Mouse (Mus musculus) MEL (cell line): ENCODE results near the gene Sirpb1c. TPM values are rescaled to one million over a fixed set of nuclear protein-coding genes. Genes with fewer than 3 reads are reported as not detected.
"Not testable (repeated sequence)": the region's sequence is repeated elsewhere in the genome, so short reads cannot be mapped to it uniquely, and the experiment has no call there.

Source experiments
- DNase-seq: peaks from one replicate; pipeline ENCODE4 v3.0.0; 2011; ENCODE audit warnings: low read depth, low spot score
- H3K27ac ChIP-seq: 2 replicates; pipeline ENCODE4 v1.5.1; 2012; ENCODE audit warnings: low read depth, mild to moderate bottlenecking, control low read depth, low read length, moderate library complexity; ENCODE audit not compliant: control insufficient read depth
- H3K27me3 ChIP-seq, 2 experiments: fragments of 150-350 bp in 1 of 2; sonication (generic) in 1 of 2; 2 replicates each; pipeline ENCODE4 v1.6.1; 2012; ENCODE audit warnings: low read length in 2 of 2, mild to moderate bottlenecking in 2 of 2, improper control_type of control experiment in 1 of 2, moderate library complexity in 1 of 2; ENCODE audit not compliant: insufficient read depth in 2 of 2, control insufficient read depth in 1 of 2
- H3K36me3 ChIP-seq, 2 experiments: 2 replicates each; pipeline ENCODE4 v1.6.1; 2012 to 2014; ENCODE audit warnings: low read length in 2 of 2, improper control_type of control experiment in 1 of 2, inconsistent platforms in 1 of 2, mild to moderate bottlenecking in 1 of 2; ENCODE audit not compliant: insufficient read depth in 2 of 2, control insufficient read depth in 1 of 2
- H3K4me1 ChIP-seq, 2 experiments: fragments of 150-350 bp in 1 of 2; sonication (generic) in 1 of 2; 2 replicates each; pipeline ENCODE4 v1.6.1; 2012; ENCODE audit warnings: low read length in 2 of 2, improper control_type of control experiment in 1 of 2, mild to moderate bottlenecking in 1 of 2; ENCODE audit not compliant: insufficient read depth in 2 of 2, control insufficient read depth in 1 of 2
- H3K4me3 ChIP-seq, 2 experiments: fragments of 150-350 bp in 1 of 2; sonication (generic) in 1 of 2; 2 replicates each; pipeline ENCODE4 v1.5.1; 2012; ENCODE audit warnings: low read depth in 2 of 2, low read length in 2 of 2, mild to moderate bottlenecking in 2 of 2, moderate library complexity in 2 of 2, control low read depth in 1 of 2, improper control_type of control experiment in 1 of 2; ENCODE audit not compliant: control insufficient read depth in 1 of 2, insufficient read depth in 1 of 2
- H3K79me2 ChIP-seq: 2 replicates; pipeline ENCODE4 v1.6.1; 2012; ENCODE audit warnings: mild to moderate bottlenecking, low read length, moderate library complexity; ENCODE audit not compliant: control insufficient read depth, poor library complexity, insufficient read depth
- H3K9ac ChIP-seq: 2 replicates; pipeline ENCODE4 v1.6.1; 2012; ENCODE audit warnings: low read depth, mild to moderate bottlenecking, control low read depth, low read length, moderate library complexity; ENCODE audit not compliant: control insufficient read depth, poor library complexity, severe bottlenecking
- H3K9me3 ChIP-seq: fragments of 150-350 bp; sonication (generic); replicated peaks from 2 replicates; pipeline ENCODE4 v1.6.1; 2012; ENCODE audit warnings: mild to moderate bottlenecking, low read length, improper control_type of control experiment, moderate library complexity; ENCODE audit not compliant: insufficient read depth
- CHD1 ChIP-seq: IDR thresholded peaks from 2 replicates; pipeline ENCODE4 v1.6.1; 2012; ENCODE audit warnings: low read depth, mild to moderate bottlenecking, inconsistent platforms, low read length, improper control_type of control experiment
- ELF1 ChIP-seq: IDR thresholded peaks from 2 replicates; pipeline ENCODE4 v1.6.1; 2014; ENCODE audit warnings: low read depth, mild to moderate bottlenecking, inconsistent platforms, low read length, improper control_type of control experiment, moderate library complexity
- EP300 ChIP-seq, 2 experiments: IDR thresholded peaks; 2 replicates each; pipeline ENCODE4 v1.6.1; 2011; ENCODE audit warnings: improper control_type of control experiment in 2 of 2, low read length in 2 of 2, low read depth in 1 of 2, mild to moderate bottlenecking in 1 of 2
- ETS1 ChIP-seq: IDR thresholded peaks from 2 replicates; pipeline ENCODE4 v1.6.1; 2012; ENCODE audit warnings: low read depth, mild to moderate bottlenecking, inconsistent platforms, low read length, improper control_type of control experiment, moderate library complexity
- GABPA ChIP-seq: IDR thresholded peaks from 2 replicates; pipeline ENCODE4 v1.6.1; 2012; ENCODE audit warnings: low read depth, mild to moderate bottlenecking, inconsistent platforms, low read length, improper control_type of control experiment, moderate library complexity
- MAZ ChIP-seq: IDR thresholded peaks from 2 replicates; pipeline ENCODE4 v1.6.1; 2012; ENCODE audit warnings: low read depth, mild to moderate bottlenecking, inconsistent platforms, low read length, improper control_type of control experiment
- MXI1 ChIP-seq: IDR thresholded peaks from 2 replicates; pipeline ENCODE4 v1.6.1; 2011; ENCODE audit warnings: mild to moderate bottlenecking, low read depth, low read length, improper control_type of control experiment
- MYB ChIP-seq: IDR thresholded peaks from 2 replicates; pipeline ENCODE4 v1.6.1; 2011; ENCODE audit warnings: mild to moderate bottlenecking, low read depth, low read length, improper control_type of control experiment
- NRF1 ChIP-seq: IDR thresholded peaks from 2 replicates; pipeline ENCODE4 v1.6.1; 2014; ENCODE audit warnings: low read depth, mild to moderate bottlenecking, inconsistent platforms, low read length, improper control_type of control experiment, moderate library complexity; ENCODE audit not compliant: poor library complexity, insufficient read depth, severe bottlenecking
- POLR2AphosphoS2 ChIP-seq: IDR thresholded peaks from 2 replicates; pipeline ENCODE4 v1.6.1; 2011; ENCODE audit warnings: low read length, improper control_type of control experiment
- POLR2AphosphoS5 ChIP-seq: IDR thresholded peaks from 2 replicates; pipeline ENCODE4 v1.6.1; 2012; ENCODE audit warnings: low read depth, borderline replicate concordance, mild to moderate bottlenecking, inconsistent platforms, low read length, moderate library complexity, mixed read lengths
- RAD21 ChIP-seq: IDR thresholded peaks from 2 replicates; pipeline ENCODE4 v1.6.1; 2011; ENCODE audit warnings: mild to moderate bottlenecking, low read depth, low read length, improper control_type of control experiment
- SMC3 ChIP-seq: IDR thresholded peaks from 2 replicates; pipeline ENCODE4 v1.6.1; 2011; ENCODE audit warnings: low read depth, low read length, improper control_type of control experiment
- TAL1 ChIP-seq: IDR thresholded peaks from 2 replicates; pipeline ENCODE4 v1.6.1; 2012; ENCODE audit warnings: mild to moderate bottlenecking, inconsistent platforms, low read length, moderate library complexity, mixed read lengths
- UBTF ChIP-seq: IDR thresholded peaks from 2 replicates; pipeline ENCODE4 v1.6.1; 2012; ENCODE audit warnings: low read depth, mild to moderate bottlenecking, inconsistent platforms, low read length, improper control_type of control experiment, moderate library complexity, borderline replicate concordance; ENCODE audit not compliant: insufficient read depth
- ZC3H11A ChIP-seq: IDR thresholded peaks from 2 replicates; pipeline ENCODE4 v1.6.1; 2012; ENCODE audit warnings: low read depth, mild to moderate bottlenecking, inconsistent platforms, low read length, improper control_type of control experiment
- ZKSCAN1 ChIP-seq: IDR thresholded peaks from 2 replicates; pipeline ENCODE4 v1.6.1; 2012; ENCODE audit warnings: low read depth, mild to moderate bottlenecking, inconsistent platforms, low read length, improper control_type of control experiment, moderate library complexity
- ZNF384 ChIP-seq: IDR thresholded peaks from 2 replicates; pipeline ENCODE4 v1.6.1; 2012; ENCODE audit warnings: low read depth, mild to moderate bottlenecking, inconsistent platforms, low read length, improper control_type of control experiment
- polyA plus RNA-seq, 2 experiments: library from polyadenylated mRNA; stranded (reverse) in 1 of 2; unstranded in 1 of 2; fragments of >175 nt in 1 of 2; fragments of >200 nt in 1 of 2; gene quantifications; 2 replicates each; pipeline versions ENCODE4 v1.2.1 to v1.2.4; 2012; ENCODE audit warnings: low replicate concordance in 2 of 2, low read depth in 1 of 2; ENCODE audit not compliant: insufficient read length in 2 of 2, insufficient read depth in 1 of 2, missing spikeins in 1 of 2
- total RNA-seq: library from RNA; depleted of rRNA; stranded (reverse); fragments of 300-350 nt; gene quantifications from 2 replicates; pipeline ENCODE4 v1.2.3, GENCODE M21; 2012; rRNA removed

Gene Sirpb1c
- total RNA-seq (not detected in 2 replicates), polyA plus RNA-seq (not detected)

GRCm38 (mm10) chr3:15848280-15848679 lies at the start of gene Sirpb1c:
Gene Sirpb1c (minus strand): TSS chr3:15848528.
- not testable (repeated sequence) for H3K27ac ChIP-seq, DNase-seq, H3K4me1 ChIP-seq, H3K79me2 ChIP-seq, H3K36me3 ChIP-seq, H3K27me3 ChIP-seq, H3K9ac ChIP-seq, H3K9me3 ChIP-seq, H3K4me3 ChIP-seq

DNA sequence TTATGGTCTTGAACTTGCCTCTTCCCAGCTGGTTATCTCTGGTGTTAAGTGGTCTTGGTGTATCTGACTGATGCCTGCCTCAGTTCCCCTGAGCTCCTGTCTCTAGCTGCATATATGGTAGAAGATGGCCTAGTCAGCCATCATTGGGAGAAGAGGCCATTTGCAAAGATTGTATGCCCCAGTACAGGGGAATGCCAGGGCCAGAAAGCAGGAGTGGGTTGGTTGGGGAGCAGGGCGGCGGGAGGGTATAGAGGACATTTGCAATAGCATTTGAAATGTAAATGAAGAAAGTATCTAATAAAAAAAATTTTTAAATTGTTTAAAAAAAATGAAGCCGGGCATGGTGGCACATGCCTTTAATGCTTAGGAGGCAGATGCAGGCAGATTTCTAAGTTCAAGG lies 38.1 kb upstream of the Sirpb1c start:
- Histone ChIP-seq H3K79me2 (no peaks in the 10 kb centered on the region), H3K9ac (no peak overlapping the region), H3K4me3 (no peak overlapping the region), H3K27me3 (no peaks in the 10 kb centered on the region), H3K36me3 (no peaks in the 10 kb centered on the region), H3K9me3 (no peaks in the 10 kb centered on the region), H3K27ac (no peak overlapping the region), H3K4me1 (no peaks in the 10 kb centered on the region)
- no peak for TF ChIP-seq UBTF
- no peak for TF ChIP-seq EP300 (IDR thresholded peaks at IDR 0.05; ENCODE audit: low read depth in 1 of 2, low read length in 2 of 2)
- TF ChIP-seq TAL1 = no peak
- no peak for TF ChIP-seq CHD1
- TF ChIP-seq MYB = no peak
- no peak for TF ChIP-seq ELF1
- TF ChIP-seq RAD21 = no peak
- no peak for TF ChIP-seq POLR2AphosphoS2
- TF ChIP-seq MXI1 = no peak
- TF ChIP-seq NRF1 = no peak
- TF ChIP-seq GABPA = no peak
- TF ChIP-seq ZNF384 = no peak
- no peak for TF ChIP-seq ETS1
- TF ChIP-seq ZKSCAN1 = no peak
- no peak for TF ChIP-seq SMC3
- TF ChIP-seq ZC3H11A = no peak
- no peak for TF ChIP-seq MAZ
- TF ChIP-seq POLR2AphosphoS5 = no peak
- no peak for DNase-seq

DNA sequence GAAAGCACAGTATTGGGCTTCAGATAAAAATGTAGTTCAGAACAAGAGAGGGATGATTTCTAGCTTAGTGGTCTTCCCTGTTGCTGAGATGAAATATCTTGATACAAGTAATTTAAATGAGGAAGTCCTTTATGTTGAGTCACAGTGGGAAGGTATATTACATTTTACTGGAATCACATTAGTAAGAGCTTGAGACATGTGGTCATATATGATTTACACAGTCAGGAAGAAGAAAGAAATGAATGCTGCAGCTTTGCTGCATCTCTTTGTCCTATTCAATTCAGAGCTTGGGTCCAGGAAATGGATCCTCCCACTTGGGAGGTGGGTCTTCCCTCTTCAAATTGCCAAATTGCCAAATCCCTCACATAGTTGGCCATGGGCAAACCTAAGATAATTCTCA lies 7.4 kb upstream of the Sirpb1c start:
- H3K4me3 ChIP-seq, H3K27me3 ChIP-seq, H3K4me1 ChIP-seq, H3K79me2 ChIP-seq, H3K9ac ChIP-seq, H3K36me3 ChIP-seq, H3K9me3 ChIP-seq, H3K27ac ChIP-seq, DNase-seq: not testable (repeated sequence)
